Mouse (Mus musculus) heart, embryonic 16.5 days (tissue): ENCODE measurements around the gene Epor. TPM values are rescaled to one million over a fixed set of nuclear protein-coding genes. Genes with fewer than 3 reads are reported as not detected.

Experiments
- ATAC-seq: fragments of 200-750 bp; cut with Nextera tagmentation; replicated peaks from 2 replicates; pipeline ENCODE4 v1.8.0; 2017; ENCODE audit warnings: moderate number of reproducible peaks; ENCODE audit not compliant: insufficient read depth, low FRiP score; ENCODE audit errors: extremely low read depth
- H3K27ac ChIP-seq: fragments of 300-500 bp; sonication (generic); 2 replicates; pipeline ENCODE4 v1.5.1; 2014; ENCODE audit warnings: mild to moderate bottlenecking, low read length, control low read depth, moderate library complexity
- H3K27me3 ChIP-seq: fragments of 300-500 bp; sonication (generic); 2 replicates; pipeline ENCODE4 v1.6.1; 2014; ENCODE audit warnings: low read length, mixed read lengths; ENCODE audit not compliant: control insufficient read depth, insufficient read depth
- H3K36me3 ChIP-seq: fragments of 300-500 bp; sonication (generic); 2 replicates; pipeline ENCODE4 v1.6.1; 2014; ENCODE audit not compliant: control insufficient read depth, insufficient read depth
- H3K4me1 ChIP-seq: fragments of 300-500 bp; sonication (generic); 2 replicates; pipeline ENCODE4 v1.6.1; 2014; ENCODE audit warnings: low read length, mixed read lengths; ENCODE audit not compliant: control insufficient read depth, insufficient read depth
- H3K4me2 ChIP-seq: fragments of 300-500 bp; sonication (generic); 2 replicates; pipeline ENCODE4 v1.6.1; 2014; ENCODE audit warnings: low read depth, mild to moderate bottlenecking, control low read depth, low read length
- H3K4me3 ChIP-seq: fragments of 300-500 bp; sonication (generic); 2 replicates; pipeline ENCODE4 v1.5.1; 2014; ENCODE audit warnings: mild to moderate bottlenecking, control low read depth, low read length
- H3K9ac ChIP-seq: fragments of 300-500 bp; sonication (generic); 2 replicates; pipeline ENCODE4 v1.6.1; 2014; ENCODE audit warnings: low read length, control low read depth
- H3K9me3 ChIP-seq: fragments of 300-500 bp; sonication (generic); replicated peaks from 2 replicates; pipeline ENCODE4 v1.6.1; 2016; ENCODE audit warnings: low read length; ENCODE audit not compliant: control insufficient read depth
- WGBS: fragments of 180-500 bp; shearing (Covaris S2); extraction: QIAGEN DNeasy Blood & Tissue Kit; methylation state at CpG from one replicate; pipeline ENCODE4 v1.1.7; 2014; 5-methylcytosine and 5-hydroxymethylcytosine counted together
- polyA plus RNA-seq: library from polyadenylated mRNA; unstranded; fragments of >200 nt; fragmentation: Nextera tagmentation; extraction: Ambion mirVana; gene quantifications from 2 replicates; pipeline ENCODE4 v1.2.1, GENCODE M21; 2015

The Epor gene
- polyA plus RNA-seq, 1 experiment from 2014 or later = 3.6 TPM

DNA sequence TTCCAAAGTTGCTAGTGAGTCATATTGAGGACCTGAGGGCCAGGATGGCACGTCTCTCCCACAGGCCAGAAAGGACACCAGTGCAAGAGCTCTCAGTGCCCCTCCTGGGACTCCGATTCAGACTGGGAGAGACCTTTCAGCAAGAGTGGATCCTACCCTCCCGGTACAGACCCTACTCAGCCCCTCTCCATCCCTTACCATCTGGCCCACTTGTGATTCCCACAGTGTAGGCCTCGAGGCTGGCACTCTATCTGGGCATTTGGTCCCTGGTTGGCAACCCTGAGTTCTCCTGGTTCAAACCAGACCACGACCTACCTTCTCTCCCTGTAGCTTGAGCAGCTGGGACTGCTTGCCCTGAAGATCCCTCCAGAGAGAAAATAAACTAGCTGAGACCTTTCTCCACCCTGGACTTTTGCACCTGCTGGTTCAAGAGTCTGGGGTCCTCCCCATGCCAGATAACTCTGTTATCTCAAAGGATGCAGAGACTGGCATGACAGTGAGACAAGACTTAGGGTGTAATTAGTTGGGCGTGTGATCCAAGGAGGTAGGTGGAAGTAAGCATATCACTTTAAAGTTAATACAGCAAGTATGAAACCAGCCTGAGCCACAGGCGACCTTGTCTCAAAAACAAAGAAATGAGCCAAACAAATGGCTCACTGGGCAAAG, 27.7 kb downstream of the Epor start:
- Histone ChIP-seq H3K9ac (no peak overlapping the region), H3K36me3 (no peaks in the 10 kb centered on the region), H3K4me2 (no peak overlapping the region), H3K27me3 (no peaks in the 10 kb centered on the region), H3K4me3 (no peak overlapping the region), H3K9me3 (no peaks in the 10 kb centered on the region), H3K4me1 (no peaks in the 10 kb centered on the region; the same call in 1 of the 2 replicates), H3K27ac (no peak overlapping the region)
- no peak for ATAC-seq
- 80% methylated on average over 7 of the region's 7 CpGs for WGBS

DNA sequence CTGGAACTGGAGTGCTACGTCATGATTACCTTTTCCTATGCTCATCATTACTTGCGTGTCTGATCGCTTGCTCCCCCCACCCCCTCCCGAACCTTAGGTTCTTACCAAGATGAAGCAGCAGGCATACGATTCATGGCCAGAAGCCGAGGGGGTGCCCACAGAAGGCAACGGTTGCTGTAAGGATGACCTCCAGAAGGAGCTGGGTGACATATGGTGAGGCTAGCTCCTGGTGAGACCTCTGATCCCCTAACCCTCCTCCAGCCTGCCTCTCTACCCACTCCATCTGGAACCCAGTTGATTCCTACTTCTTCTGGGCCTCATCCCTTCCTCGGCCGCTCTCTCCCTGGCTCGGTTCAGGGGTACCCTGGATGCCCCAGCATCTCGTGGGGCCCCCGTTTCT, 29.3 kb downstream of the Epor start:
- no peaks in the 10 kb centered on the region for H3K27me3 ChIP-seq
- no peaks in the 10 kb centered on the region; the same call in 1 of the 2 replicates for H3K4me1 ChIP-seq
- no peak overlapping the region for H3K4me3 ChIP-seq
- ATAC-seq = no peak
- H3K36me3 ChIP-seq = no peaks in the 10 kb centered on the region
- H3K4me2 ChIP-seq = no peak overlapping the region
- no peak overlapping the region for H3K27ac ChIP-seq
- 86% methylated on average over 12 of the region's 12 CpGs for WGBS
- no peak overlapping the region for H3K9ac ChIP-seq
- no peaks in the 10 kb centered on the region for H3K9me3 ChIP-seq

GRCm38 (mm10) chr9:21932445-21933137, 30.7 kb downstream of the Epor start:
- Histone ChIP-seq H3K36me3 (no peaks in the 10 kb centered on the region), H3K27ac (no peak overlapping the region), H3K4me3 (no peak overlapping the region), H3K9me3 (no peaks in the 10 kb centered on the region), H3K4me1 (no peaks in the 10 kb centered on the region; the same call in 1 of the 2 replicates), H3K27me3 (no peaks in the 10 kb centered on the region), H3K9ac (no peak overlapping the region), H3K4me2 (no peak overlapping the region)
- 54% methylated on average over 12 of the region's 12 CpGs for WGBS
- no peak for ATAC-seq

DNA sequence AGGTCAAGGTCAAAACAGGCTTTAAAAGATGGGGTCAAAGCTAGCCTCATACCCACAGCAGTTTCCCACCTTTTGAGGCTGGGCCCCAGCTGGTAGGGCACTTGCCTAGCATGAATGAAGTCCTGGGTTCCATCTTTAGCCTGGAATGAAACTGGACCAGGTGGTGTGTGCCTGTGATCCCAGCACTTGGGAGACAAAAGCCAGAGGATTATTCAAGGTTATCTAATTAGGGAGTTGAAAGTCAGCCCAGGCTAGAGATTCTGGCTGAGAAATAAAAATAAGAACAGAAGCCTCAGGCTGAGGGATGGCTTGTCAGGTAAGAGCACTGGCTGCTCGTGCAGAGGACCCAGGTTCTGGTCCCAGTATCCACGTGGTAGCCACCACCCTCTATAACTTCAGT, 31.3 kb downstream of the Epor start:
- no peaks in the 10 kb centered on the region for H3K9me3 ChIP-seq
- H3K4me2 ChIP-seq = no peak overlapping the region
- no peak overlapping the region for H3K4me3 ChIP-seq
- H3K4me1 ChIP-seq = no peaks in the 10 kb centered on the region; the same call in 1 of the 2 replicates
- H3K27ac ChIP-seq = no peak overlapping the region
- no peak overlapping the region for H3K9ac ChIP-seq
- H3K36me3 ChIP-seq = no peaks in the 10 kb centered on the region
- no peak for ATAC-seq
- 62% methylated on average over 2 of the region's 2 CpGs for WGBS
- H3K27me3 ChIP-seq = no peaks in the 10 kb centered on the region

- Histone ChIP-seq H3K4me2 (no peak overlapping the region), H3K27me3 (no peaks in the 10 kb centered on the region), H3K9me3 (no peaks in the 10 kb centered on the region), H3K27ac (no peak overlapping the region), H3K4me3 (no peak overlapping the region), H3K4me1 (peaks cover 14% of the 10 kb centered on the region), H3K9ac (no peak overlapping the region), H3K36me3 (no peaks in the 10 kb centered on the region)
- WGBS = 76% methylated on average over 3 of the region's 3 CpGs
- ATAC-seq = no peak
These were observed 34.1 kb downstream of the Epor start for GRCm38 (mm10) chr9:21929208-21929607.

GRCm38 (mm10) chr9:21927208-21927753, 36.0 kb downstream of the Epor start, which contains the start of the genes Ccdc159 and Tmem205:
TSS of gene Ccdc159 (plus strand) at chr9:21927471.
TSS of gene Tmem205 (minus strand) at chr9:21927556.
- peak; percentile 89 for ATAC-seq
- no peaks in the 10 kb centered on the region for H3K9me3 ChIP-seq
- H3K4me2 ChIP-seq = peak within 1 kb of the TSS; percentile 70
- 0% methylated on average over 28 of the region's 28 CpGs for WGBS
- H3K36me3 ChIP-seq = no peaks in the 10 kb centered on the region
- H3K4me3 ChIP-seq = peak within 1 kb of the TSS; percentile 57
- peaks cover 24% of the 10 kb centered on the region for H3K4me1 ChIP-seq
- H3K27me3 ChIP-seq = no peaks in the 10 kb centered on the region
- H3K27ac ChIP-seq = peak within 1 kb of the TSS; percentile 65
- peak within 1 kb of the TSS; percentile 72 for H3K9ac ChIP-seq

DNA sequence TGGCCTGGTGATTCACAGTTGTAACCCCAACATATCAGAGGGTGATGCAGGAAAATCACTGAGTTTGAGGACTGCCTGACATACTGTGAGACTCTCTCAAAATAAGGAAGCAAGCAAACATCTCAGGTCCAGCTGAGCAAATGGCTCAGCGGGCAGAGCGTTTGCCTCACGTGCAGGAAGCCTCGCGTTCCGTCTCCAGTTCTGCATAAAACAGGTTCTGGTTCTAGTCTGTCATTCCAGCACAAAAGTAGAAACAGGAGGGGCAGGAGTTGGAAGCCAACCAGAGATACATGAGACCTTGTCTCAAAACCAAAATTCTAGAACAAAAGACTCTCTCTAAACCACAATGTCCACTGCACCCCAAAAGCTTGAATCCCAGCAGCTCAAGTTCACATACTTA, 36.5 kb downstream of the Epor start:
- H3K36me3 ChIP-seq = no peaks in the 10 kb centered on the region
- H3K4me1 ChIP-seq = peaks cover 24% of the 10 kb centered on the region
- H3K9ac ChIP-seq = peak overlapping the region; percentile 72
- no peaks in the 10 kb centered on the region for H3K27me3 ChIP-seq
- peak overlapping the region; percentile 65 for H3K27ac ChIP-seq
- peak overlapping the region; percentile 70 for H3K4me2 ChIP-seq
- ATAC-seq = no peak
- H3K9me3 ChIP-seq = no peaks in the 10 kb centered on the region
- WGBS = 3% methylated on average over 6 of the region's 6 CpGs
- H3K4me3 ChIP-seq = peak overlapping the region; percentile 57

DNA sequence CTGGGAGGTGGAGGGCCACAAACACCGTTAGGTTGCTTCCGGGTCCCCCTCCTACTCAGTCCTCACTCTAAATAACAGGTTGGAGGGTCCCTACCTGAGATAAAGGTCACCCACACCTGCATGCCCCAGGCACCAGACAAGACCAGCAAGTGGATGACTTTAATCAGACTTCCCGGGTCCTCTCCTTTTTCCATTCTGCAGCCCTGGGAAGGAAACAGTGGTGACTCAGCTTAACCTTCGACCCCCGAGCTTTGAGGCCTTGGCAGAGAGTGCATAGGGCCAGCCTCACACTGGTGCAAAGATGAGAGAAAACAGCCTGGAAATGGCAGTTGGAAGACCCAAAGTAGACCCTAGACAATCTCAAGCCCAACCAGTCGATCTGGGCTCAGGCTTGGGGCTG, 37.2 kb downstream of the Epor start:
- Histone ChIP-seq H3K4me3 (no peak overlapping the region; the same call in 1 of the 2 replicates), H3K9ac (no peak overlapping the region; the same call in 1 of the 2 replicates), H3K27me3 (no peaks in the 10 kb centered on the region), H3K27ac (no peak overlapping the region), H3K36me3 (no peaks in the 10 kb centered on the region), H3K4me1 (peaks cover 24% of the 10 kb centered on the region), H3K4me2 (peak overlapping the region; percentile 70), H3K9me3 (no peaks in the 10 kb centered on the region)
- WGBS = 64% methylated on average over 6 of the region's 6 CpGs
- no peak for ATAC-seq

- no peak overlapping the region for H3K9ac ChIP-seq
- ATAC-seq = no peak
- no peaks in the 10 kb centered on the region for H3K27me3 ChIP-seq
- H3K9me3 ChIP-seq = no peaks in the 10 kb centered on the region
- H3K4me2 ChIP-seq = no peak overlapping the region
- peaks cover 24% of the 10 kb centered on the region for H3K4me1 ChIP-seq
- no peak overlapping the region for H3K27ac ChIP-seq
- 89% methylated on average over 1 of the region's 1 CpGs for WGBS
- no peak overlapping the region for H3K4me3 ChIP-seq
- H3K36me3 ChIP-seq = no peaks in the 10 kb centered on the region
These were observed 37.8 kb downstream of the Epor start for GRCm38 (mm10) chr9:21925506-21925905.
